Mouse (Mus musculus) monocyte, adult 2 months (primary cell): ENCODE measurements around the gene Trim54.

Source experiments
- DNase-seq, 2 experiments: peaks; one replicate each; pipeline ENCODE4 v3.0.0; 2022; ENCODE audit warnings: low spot score in 2 of 2, low read depth in 1 of 2

The Trim54 gene

DNA sequence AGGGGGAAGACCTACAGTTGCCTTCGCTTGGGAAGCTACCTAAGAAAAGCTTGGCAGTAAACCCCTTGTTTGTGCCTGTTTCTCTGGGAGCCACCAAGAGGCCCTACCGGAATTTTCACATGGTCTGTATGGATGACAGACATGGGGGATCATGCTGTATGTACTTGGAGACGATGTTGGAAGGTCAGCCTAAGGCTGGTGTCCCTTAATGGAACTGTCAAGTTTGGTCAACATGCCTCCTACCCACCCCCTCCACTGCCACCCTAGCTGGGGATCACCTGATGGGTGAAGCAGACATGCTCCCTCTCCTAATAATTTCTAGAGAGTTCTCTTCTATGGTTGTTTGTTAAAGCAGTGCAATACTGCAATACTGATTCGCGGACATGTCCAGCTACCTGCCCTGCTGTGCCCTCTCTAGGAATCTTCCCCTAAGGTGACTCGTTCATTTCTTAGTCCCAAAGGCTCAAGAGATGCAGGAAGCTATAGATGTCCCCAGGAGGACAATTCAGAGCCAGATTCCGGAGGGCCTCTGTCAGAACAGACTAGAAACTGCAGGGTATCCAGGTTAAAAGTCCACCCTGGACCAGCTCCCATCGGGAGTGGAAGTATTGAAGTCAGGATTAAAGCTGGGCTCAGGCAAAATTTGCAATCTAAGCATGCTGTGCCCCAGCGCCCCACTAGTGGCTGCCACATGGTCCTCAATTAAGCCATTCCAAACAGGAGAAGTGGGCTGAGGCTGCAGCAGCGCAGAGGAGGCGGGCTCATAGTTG, 20.6 kb upstream of the Trim54 start:
- DNase-seq = no peak

DNA sequence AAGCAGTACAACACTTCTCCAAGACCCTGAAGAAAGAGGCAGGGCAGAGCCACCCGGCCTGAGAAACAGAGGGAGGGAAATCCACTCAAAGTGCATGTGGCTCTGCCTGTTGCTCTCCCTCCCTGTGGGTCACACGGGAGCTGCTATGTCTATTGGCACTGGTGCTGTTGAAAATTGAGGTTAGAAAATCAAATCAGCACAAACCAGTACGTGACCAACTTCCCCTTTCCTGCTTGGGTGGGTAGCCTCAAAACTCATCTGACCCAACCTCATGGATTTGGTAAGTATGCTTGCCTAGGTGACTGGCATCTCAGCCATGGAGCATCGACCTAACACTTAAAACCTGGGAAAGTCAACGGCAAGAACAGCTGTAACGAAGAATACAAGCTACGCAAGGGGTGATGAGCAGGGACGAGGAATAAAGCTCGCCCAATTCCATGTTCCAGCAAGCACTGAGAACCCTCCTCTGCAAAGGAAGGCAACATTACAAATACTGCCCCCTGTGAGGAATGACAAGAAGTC, 10.6 kb upstream of the Trim54 start, which contains the start of gene Dnajc5g:
Dnajc5g (plus strand) TSS at position 472 of the 522 bp plus-strand sequence.
- no peak for DNase-seq

DNA sequence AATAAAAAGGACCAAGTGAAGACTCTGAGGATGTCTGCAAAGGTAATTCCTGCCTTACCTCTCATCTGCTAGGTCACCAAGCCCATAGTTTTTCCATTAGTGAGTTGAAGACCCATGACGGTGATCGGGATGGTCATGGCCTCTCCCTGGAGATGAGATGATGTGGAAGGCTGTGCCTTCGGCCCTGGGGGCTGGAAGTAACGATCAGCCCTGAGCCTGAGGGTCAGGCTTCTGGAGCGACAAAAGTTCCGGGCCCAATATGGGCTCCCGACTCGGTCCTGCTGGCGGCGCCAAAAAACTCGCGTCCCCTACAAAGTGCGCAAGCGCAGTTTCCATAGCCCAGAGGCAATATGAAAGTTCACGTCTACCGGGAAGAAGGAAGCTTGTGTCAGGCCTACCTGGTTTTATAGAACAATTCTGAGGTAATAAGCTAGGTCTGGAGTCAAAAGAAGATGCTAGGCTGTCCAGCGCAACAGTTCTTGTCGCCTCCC, 8.5 kb upstream of the Trim54 start, which contains the start of gene Slc30a3:
Slc30a3 (minus strand) TSS at position 238 of the 491 bp plus-strand sequence.
- no peak for DNase-seq

DNA sequence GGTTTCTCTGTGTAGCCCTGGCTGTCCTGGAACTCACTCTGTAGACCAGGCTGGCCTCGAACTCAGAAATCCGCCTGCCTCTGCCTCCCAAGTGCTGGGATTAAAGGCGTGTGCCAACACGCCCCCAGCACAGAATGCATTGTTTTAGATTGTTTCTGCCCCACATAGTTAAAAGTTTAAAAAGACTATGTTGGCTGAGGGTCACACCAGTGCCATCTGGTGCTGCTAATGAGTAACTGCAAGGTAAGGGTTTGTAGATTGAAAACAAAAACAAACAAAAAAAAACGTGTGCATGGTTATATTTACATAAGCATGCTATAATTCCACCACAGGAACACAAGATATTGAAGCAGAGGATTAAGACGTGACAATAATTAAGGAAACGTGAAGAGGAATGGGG, 5.7 kb upstream of the Trim54 start:
- DNase-seq = no peak

DNA sequence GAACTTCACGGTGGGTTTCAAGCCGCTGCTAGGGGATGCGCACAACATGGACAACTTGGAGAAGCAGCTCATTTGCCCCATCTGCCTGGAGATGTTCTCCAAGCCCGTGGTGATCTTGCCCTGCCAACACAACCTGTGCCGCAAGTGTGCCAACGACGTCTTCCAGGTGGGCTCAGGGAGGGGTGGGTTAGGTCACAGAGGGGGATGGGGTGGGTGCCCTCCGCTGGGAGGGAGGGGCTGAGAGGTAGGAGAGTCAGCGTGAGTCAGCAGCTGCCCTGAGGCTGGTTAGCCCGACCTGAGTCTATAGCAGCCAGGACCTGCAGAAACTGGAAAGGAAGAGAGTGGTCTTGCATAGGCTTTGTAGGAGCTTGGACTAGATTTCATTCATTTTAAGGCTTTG, 400 bp downstream of the Trim54 start:
- no peak for DNase-seq

DNA sequence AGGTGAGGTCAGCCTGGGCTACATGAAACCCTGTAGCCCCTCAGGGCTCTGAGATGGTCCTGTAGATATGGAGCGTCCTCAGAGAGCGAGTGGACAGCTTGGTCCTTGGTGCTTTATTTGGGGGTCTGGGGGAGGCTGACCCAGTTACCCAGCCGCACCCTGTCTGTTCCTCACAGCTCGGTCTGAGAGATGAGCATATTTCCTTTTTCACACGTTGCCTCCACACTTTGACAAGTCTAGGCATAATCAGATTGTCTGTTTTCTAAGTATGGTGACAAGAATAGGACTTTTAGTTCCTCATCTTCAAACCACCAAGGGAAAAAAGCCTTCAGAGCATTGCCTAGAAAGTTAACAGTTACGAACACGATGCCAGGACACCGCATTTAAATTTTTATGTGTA, 4.6 kb downstream of the Trim54 start:
- no peak for DNase-seq

DNA sequence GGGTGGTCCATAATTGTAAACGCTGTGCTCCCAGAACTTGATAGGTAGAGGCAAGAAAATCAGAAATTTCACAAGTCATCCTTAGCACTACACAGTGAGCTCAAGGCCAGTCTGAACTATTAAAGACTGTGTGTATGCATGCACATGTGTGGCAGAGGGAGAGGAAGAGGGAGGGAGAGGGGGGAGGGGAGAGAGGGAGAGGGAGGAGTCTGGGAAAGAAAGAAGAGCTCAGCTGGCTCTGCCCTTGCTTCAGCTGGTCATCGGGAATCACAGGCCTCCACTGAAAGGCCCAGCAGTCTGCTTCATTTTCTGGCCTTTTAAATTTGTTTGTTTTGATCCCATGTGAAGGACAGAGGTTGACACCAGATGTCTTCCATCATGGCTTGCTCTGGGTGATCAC, 7.0 kb downstream of the Trim54 start:
- DNase-seq = no peak

DNA sequence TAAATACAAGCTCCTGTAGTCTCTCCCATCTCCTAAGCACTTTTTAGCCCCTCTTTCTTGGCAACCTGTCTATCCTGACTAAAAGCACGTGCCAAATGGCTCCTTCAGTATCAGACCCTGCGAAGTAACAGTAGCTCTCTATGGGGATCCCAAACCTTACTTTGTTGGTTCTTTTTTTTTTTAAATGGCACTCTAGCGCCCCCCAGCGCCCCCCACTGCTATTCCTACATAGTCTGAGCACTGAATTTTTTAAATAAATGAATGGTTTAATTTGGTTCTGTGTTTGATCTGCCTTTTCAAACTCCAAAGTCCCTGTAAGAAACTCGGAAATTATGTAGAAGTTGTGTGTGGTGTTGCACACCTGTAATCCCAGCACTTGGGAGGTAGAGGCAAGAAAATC, 9.5 kb downstream of the Trim54 start:
- no peak for DNase-seq

DNA sequence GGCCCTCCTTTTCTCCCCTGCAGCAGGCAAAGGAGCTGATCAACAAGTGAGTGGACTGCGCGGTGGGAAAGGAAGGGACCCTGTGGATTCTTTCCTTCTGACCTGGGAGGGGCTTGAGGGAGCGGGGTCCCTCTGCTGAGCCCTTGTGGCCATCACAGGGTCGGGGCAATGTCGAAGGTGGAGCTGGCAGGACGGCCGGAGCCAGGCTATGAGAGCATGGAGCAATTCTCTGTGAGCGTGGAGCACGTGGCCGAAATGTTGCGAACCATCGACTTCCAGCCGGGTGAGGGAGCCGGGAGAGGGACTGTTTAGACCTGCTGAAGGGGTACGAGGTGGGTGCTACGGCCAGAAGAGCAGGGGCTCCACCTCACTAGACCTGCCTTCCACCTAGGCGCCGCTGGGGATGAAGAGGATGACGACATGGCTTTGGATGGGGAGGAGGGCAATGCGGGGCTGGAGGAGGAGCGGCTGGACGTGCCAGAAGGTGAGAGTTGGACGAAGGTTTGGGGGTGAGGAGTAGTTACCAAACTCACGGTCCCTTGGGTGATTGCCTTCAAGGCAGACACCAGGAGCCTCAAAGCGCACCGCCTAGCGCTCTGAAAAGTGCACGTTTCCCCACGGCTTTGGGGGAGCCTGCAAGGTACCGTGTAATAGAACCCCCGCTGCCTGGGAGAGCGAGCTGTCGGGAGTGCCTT, 20.4 kb downstream of the Trim54 start:
- no peak for DNase-seq

DNA sequence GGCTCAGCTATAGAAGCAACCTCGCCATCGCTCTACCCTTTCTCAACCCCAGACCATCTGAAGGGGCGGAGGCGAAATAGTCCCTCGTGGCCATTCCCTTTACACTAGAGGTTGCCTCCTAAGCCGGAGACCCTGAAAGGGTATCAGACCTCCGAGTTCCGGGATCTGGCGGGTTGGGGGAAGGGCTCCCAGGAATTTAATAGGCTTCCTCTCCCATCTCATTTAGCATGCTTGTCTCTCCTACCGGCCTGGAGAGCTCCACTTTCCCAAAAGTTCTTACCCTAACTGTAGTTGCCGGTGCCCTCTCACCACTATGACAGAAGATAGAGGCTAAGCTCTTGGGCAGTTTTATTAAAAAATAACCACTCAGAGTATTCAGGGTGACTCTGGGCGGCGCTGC, 21.1 kb downstream of the Trim54 start:
- DNase-seq = no peak

DNA sequence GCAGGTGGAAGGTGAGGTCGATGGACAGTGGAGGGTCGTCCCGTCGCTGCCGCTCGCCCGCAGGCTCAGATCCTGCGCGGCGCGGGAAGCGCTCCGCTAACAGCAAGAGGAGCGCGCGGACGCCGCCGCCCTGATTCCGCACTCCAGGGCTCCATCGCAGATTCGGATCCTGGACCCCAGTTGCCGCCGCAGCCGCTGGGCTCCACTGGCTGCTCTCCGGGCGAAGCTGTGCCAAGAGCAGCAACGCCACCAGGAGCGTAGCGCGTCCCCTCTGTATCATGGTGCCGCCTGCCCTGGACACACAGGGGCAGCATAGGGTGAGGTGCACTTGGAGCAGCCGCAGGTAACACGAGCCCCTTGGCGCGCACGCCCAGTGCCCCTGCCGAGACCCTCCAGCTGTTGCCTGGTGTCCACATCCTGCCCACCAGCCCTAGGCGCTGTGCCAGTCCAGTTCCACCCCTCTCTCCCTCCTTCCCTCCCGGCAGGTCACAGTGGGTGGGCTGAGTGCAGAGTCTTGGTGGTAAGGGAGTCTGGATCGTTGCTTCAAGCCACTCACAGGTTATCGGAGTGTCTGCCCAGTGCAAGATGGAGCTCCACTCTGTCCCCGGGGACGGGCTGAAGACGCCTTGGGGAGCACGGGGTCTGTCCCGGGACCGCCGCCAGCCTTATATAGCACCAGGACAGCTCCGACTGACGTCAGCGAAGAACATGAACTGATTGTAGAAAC, 21.9 kb downstream of the Trim54 start, which contains the start of gene Ucn:
Ucn (minus strand) TSS at position 589 of the 727 bp plus-strand sequence.
- DNase-seq = no peak

DNA sequence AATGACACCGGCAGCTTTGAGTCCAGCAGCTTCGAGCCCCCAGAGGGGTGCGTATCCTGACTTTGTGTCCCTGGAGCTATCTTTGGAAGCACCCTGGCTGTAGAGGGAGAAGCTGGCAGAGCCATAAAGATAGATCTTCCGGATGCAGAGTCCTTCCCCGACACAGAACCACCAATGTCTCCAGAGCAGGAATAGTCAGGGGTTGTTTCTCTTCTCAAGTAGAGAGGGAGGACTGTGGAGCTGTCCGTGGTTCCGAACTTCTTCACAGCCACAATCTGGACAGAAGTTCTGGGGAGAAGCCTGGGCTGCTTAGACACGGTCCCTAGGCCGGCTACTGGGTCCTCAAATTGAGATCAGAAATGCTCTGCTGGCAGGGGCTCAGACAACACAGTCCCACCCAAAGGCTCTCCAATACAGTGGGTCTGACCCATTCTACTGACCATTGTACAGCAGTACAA, 22.5 kb downstream of the Trim54 start:
- no peak for DNase-seq

DNA sequence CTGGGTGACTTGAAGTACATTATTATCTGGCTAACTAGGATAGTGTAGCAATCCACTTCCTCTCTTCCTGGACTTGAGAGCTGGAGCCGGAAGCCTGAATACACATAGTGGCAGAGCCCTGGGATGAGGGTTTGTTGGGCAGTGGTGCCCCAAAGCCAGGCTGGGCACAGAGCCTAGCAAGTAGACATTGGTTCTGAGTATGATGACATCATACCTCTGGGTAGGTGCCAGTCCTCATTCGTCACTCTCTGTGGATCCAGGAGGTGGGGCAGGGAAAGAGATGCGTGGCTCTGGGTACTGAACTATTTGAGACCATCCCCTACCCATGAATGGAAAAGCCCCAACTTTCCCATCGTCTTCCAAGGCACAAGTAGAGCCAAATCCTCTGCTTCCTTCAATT, 33.3 kb downstream of the Trim54 start:
- DNase-seq = no peak

DNA sequence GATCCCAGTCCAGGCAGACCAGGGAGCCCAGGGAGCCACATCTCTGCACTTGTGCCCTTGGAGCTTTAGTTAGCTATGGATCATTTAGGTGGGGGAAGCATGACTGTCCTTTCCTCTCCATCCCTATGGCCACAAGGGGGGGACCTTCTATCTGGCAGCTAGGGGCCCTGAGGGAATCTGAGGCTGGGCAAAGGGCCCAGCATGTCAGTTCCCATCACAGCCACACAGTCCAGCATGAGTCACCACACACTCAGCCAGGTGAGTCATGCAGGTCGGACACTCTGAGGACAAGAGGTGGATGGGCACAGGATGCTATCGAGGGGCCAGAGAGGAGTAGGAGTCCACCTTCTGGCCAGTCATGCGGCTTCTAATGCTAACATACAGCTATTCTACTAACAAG, 35.2 kb downstream of the Trim54 start:
- DNase-seq = no peak

DNA sequence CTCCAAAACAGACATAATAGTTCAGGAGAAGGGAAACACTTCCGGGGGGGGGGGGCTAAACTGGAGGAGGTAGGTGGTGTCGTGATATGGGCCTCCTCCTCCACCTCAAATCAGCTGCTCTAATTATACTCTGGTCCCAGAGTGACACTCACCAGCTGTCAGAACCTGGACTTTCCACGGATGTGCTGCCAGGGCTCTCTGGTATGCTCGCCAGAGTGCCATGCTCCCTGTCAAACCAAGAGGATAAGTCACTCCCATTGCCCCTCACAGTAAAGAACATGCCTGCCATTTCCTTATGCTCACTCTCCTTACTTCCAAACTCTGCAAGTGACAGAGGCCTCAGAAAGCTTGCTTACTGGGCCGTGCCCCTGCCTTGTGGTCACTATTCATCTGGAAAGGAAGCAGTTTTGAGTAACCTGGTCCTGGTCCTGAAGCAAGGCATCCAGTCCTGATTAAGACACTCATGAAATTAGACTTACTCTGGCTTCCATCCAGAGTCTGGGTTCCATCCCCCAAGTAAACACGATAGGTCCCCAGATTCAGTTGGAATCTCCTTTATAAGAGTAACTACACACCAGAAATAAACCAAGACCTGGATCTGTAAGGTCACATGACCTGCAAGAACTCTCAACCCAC, 37.1 kb downstream of the Trim54 start:
- DNase-seq = no peak

DNA sequence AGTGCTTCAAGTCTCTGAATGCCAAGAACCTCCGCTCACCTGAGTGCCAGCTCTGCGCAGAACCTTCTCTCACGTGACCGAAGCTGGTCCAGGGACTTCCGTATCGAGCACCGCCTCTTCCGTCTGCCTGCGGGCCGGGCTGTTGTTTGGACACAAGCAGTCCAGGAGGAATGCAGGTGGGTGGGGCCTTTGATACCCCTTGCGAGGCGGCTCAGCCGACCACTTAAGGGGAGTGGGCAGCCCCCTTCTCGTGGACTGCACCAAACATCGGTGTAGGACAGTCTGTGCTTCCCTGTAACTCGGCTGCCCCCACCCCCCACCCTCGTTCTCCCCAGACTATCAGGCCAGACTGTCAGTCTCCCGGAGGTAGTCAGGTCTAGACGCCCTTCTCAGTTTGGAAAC, 37.6 kb downstream of the Trim54 start, which contains the start of gene Mpv17:
Mpv17 (minus strand) TSS at position 100 of the 402 bp plus-strand sequence.
- DNase-seq = peak in 1 of 2 experiments; percentile 27

DNA sequence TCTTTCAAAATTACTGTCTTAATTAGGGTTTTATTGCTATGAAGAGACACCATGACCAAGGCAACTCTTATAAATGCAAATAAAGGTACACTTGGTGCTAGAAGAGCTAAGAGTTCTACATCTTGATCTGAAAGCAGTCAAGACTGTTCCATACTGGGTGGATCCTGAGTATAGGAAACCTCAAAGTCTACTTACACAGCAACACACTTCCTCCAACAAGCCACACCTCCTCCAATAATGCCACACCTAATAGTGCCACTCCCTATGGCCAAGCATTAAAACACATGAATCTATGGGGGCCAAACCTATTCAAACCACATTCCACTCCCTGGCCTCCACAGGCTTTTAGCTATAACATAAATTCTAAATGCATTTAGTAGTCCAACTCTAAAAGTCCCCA, 46.0 kb downstream of the Trim54 start:
- DNase-seq = no peak

DNA sequence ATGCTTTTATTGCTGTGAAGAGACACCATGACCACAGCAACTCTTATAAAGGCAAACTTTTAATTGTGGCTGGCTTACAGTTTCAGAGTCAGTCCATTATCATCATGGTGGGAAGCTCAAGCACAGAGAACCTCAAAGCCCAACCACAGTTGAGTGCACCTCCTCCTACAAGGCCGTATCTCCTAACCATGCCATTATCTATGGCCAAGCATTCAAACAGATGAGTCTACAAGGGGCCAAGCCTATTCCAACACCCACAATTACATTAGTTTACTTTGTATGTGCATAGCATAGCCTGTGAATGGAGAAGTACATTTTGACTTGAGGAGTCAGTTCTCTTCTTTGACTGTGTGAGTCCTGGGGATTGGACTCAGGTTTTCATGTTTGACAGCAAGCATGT, 48.4 kb downstream of the Trim54 start:
- no peak for DNase-seq

DNA sequence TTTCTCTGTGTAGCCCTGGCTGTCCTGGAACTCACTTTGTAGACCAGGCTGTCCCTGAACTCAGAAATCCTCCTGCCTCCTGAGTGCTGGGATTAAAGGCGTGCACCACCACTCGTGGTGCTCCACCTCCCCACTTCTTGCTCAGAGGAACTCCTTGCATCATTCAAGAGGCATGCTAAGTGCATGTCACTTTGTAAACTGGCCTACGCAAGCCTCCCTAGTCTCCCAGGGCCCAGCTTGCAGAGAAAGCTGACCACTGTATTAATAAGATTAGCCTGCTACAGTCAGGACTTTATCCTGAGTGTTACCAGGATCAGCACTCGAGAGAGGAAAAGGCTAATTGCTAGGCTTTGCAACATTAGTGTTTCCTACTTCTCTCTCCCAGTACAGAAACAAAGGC, 52.1 kb downstream of the Trim54 start:
- DNase-seq = no peak

DNA sequence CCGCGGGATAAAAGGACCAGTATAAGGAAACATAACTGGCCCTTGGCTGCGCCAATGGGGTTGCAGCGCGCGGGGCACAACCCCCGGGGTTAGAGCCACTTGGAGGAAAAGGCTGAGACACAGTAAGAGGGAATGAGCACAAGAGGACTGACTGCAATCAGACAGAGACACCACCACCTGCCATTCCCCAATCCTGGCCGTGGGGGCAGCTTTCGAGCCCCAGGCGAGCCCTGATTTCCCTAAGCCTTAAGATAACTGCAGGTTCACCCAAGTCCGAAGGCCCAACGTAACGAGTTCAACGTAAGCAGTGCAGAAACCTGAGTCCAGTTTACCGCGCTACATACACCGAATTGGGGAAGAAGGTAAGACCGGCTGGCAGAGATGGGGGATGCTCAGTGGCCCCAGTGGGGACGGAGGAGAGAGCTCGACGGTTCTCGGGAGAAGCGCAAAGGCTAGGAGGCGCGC, 62.8 kb downstream of the Trim54 start:
- DNase-seq = peak in 1 of 2 experiments; percentile 27
